Mouse (Mus musculus): ENCODE results near the gene Poglut1.

GRCm38 (mm10) chr16:38568192-38568591 lies 18.1 kb upstream of the Poglut1 start:
- TF ChIP-seq CTCF (IDR thresholded peaks at IDR 0.05; ENCODE audit: extremely low read depth, insufficient read depth, low read length), result no peak
- no peak for TF ChIP-seq POLR2A (IDR thresholded peaks at IDR 0.05; ENCODE audit: extremely low read depth, insufficient read depth, low read length)

Data from cortical plate, adult 2 months (tissue).